Mouse (Mus musculus) ES-Bruce4 (cell line): ENCODE data around the gene Mtor. TPM values are rescaled to one million over a fixed set of nuclear protein-coding genes. Genes with fewer than 3 reads are reported as not detected.

ENCODE experiments used
- H3K27ac ChIP-seq: 2 replicates; pipeline ENCODE4 v1.5.1; 2012; ENCODE audit warnings: low read length, inconsistent platforms; ENCODE audit not compliant: insufficient read depth
- H3K27me3 ChIP-seq: 2 replicates; pipeline ENCODE4 v1.6.1; 2012; ENCODE audit warnings: mild to moderate bottlenecking, low read length, inconsistent platforms; ENCODE audit not compliant: control insufficient read depth, poor library complexity, insufficient read depth, severe bottlenecking
- H3K36me3 ChIP-seq: 2 replicates; pipeline ENCODE4 v1.6.1; 2012; ENCODE audit warnings: inconsistent platforms, mild to moderate bottlenecking, low read length, moderate library complexity; ENCODE audit not compliant: control insufficient read depth, poor library complexity, insufficient read depth, severe bottlenecking
- H3K4me1 ChIP-seq: one replicate; pipeline ENCODE4 v1.8.1; 2011; ENCODE audit warnings: low read length; ENCODE audit not compliant: control insufficient read depth, insufficient read depth
- H3K4me3 ChIP-seq: 2 replicates; pipeline ENCODE4 v1.5.1; 2011; ENCODE audit warnings: low read depth, mild to moderate bottlenecking, low read length
- H3K9ac ChIP-seq: 2 replicates; pipeline ENCODE4 v1.6.1; 2012; ENCODE audit warnings: low read depth, mild to moderate bottlenecking, inconsistent platforms; ENCODE audit not compliant: poor library complexity, severe bottlenecking
- H3K9me3 ChIP-seq: replicated peaks from 2 replicates; pipeline ENCODE4 v1.6.1; 2012; ENCODE audit warnings: mild to moderate bottlenecking, low read length, inconsistent platforms; ENCODE audit not compliant: control insufficient read depth, poor library complexity, insufficient read depth, severe bottlenecking
- CTCF ChIP-seq: IDR thresholded peaks from one replicate; pipeline ENCODE4 v1.8.1; 2011; ENCODE audit warnings: low read depth, low read length
- EP300 ChIP-seq: IDR thresholded peaks from 2 replicates; pipeline ENCODE4 v1.6.1; 2011; ENCODE audit warnings: low read depth, low read length; ENCODE audit not compliant: insufficient read depth
- POLR2A ChIP-seq: IDR thresholded peaks from one replicate; pipeline ENCODE4 v1.8.1; 2011; ENCODE audit warnings: low read length; ENCODE audit not compliant: insufficient read depth
- polyA plus RNA-seq: library from polyadenylated mRNA; stranded (reverse); fragments of >200 nt; gene quantifications from 2 replicates; pipeline ENCODE4 v1.2.4, GENCODE M21; 2011; ENCODE audit warnings: low read depth; ENCODE audit not compliant: missing spikeins, insufficient read depth, insufficient read length

Gene Mtor
- polyA plus RNA-seq, 1 experiment: 26.0 TPM

GRCm38 (mm10) chr4:148469487-148470252, 21.3 kb downstream of the Mtor start:
- no peak for TF ChIP-seq CTCF
- TF ChIP-seq EP300: no peak
- no peak for TF ChIP-seq POLR2A
- Histone ChIP-seq H3K27me3 (no peaks in the 10 kb centered on the region), H3K4me1 (no peaks in the 10 kb centered on the region), H3K4me3 (no peak overlapping the region), H3K9ac (no peak overlapping the region), H3K27ac (no peak overlapping the region), H3K36me3 (peaks cover 21% of the 10 kb centered on the region; the same call in 1 of the 2 replicates), H3K9me3 (no peaks in the 10 kb centered on the region)

GRCm38 (mm10) chr4:148471363-148471806, 23.0 kb downstream of the Mtor start:
- no peak overlapping the region for H3K9ac ChIP-seq
- H3K36me3 ChIP-seq: peaks cover 22% of the 10 kb centered on the region; the same call in 1 of the 2 replicates
- no peak overlapping the region for H3K4me3 ChIP-seq
- no peaks in the 10 kb centered on the region for H3K9me3 ChIP-seq
- no peaks in the 10 kb centered on the region for H3K4me1 ChIP-seq
- H3K27me3 ChIP-seq: no peaks in the 10 kb centered on the region
- no peak overlapping the region for H3K27ac ChIP-seq
- TF ChIP-seq POLR2A (no peak), EP300 (no peak), CTCF (no peak)

GRCm38 (mm10) chr4:148472436-148473174, 24.2 kb downstream of the Mtor start:
- Histone ChIP-seq H3K9ac (no peak overlapping the region), H3K27ac (no peak overlapping the region)
- no peak for TF ChIP-seq CTCF
- no peak for TF ChIP-seq POLR2A
- no peak for TF ChIP-seq EP300

GRCm38 (mm10) chr4:148473496-148473895, 25.1 kb downstream of the Mtor start:
- Histone ChIP-seq H3K9me3 (no peaks in the 10 kb centered on the region), H3K27me3 (no peaks in the 10 kb centered on the region), H3K4me1 (no peaks in the 10 kb centered on the region), H3K36me3 (peaks cover 23% of the 10 kb centered on the region; the same call in 1 of the 2 replicates), H3K9ac (no peak overlapping the region), H3K4me3 (no peak overlapping the region), H3K27ac (no peak overlapping the region)
- no peak for TF ChIP-seq EP300
- no peak for TF ChIP-seq CTCF

More at GRCm38 (mm10) chr4:148472436-148473174, 24.2 kb downstream of the Mtor start:
- no peaks in the 10 kb centered on the region for H3K9me3 ChIP-seq
- H3K4me1 ChIP-seq: no peaks in the 10 kb centered on the region
- no peak overlapping the region for H3K4me3 ChIP-seq
- no peaks in the 10 kb centered on the region for H3K27me3 ChIP-seq
- peaks cover 23% of the 10 kb centered on the region; the same call in 1 of the 2 replicates for H3K36me3 ChIP-seq

- no peaks in the 10 kb centered on the region for H3K27me3 ChIP-seq
- H3K36me3 ChIP-seq: peaks cover 20% of the 10 kb centered on the region
- no peak overlapping the region for H3K9ac ChIP-seq
- no peak overlapping the region for H3K4me3 ChIP-seq
- no peaks in the 10 kb centered on the region for H3K4me1 ChIP-seq
- TF ChIP-seq CTCF (no peak), POLR2A (no peak), EP300 (no peak)
- H3K9me3 ChIP-seq: no peaks in the 10 kb centered on the region
- H3K27ac ChIP-seq: no peak overlapping the region
These were observed 31.8 kb downstream of the Mtor start for GRCm38 (mm10) chr4:148480245-148480644.

GRCm38 (mm10) chr4:148481557-148482168, 33.3 kb downstream of the Mtor start:
- H3K36me3 ChIP-seq: peaks cover 31% of the 10 kb centered on the region
- H3K27ac ChIP-seq: no peak overlapping the region
- H3K9ac ChIP-seq: no peak overlapping the region
- H3K9me3 ChIP-seq: no peaks in the 10 kb centered on the region
- H3K27me3 ChIP-seq: no peaks in the 10 kb centered on the region
- H3K4me3 ChIP-seq: no peak overlapping the region
- TF ChIP-seq POLR2A (no peak), CTCF (no peak), EP300 (no peak)
- no peaks in the 10 kb centered on the region for H3K4me1 ChIP-seq
